Mouse (Mus musculus) hindbrain, embryonic 10.5 days (tissue): Measurements from ENCODE around the gene C130060K24Rik. TPM values are rescaled to one million over a fixed set of nuclear protein-coding genes. Genes with fewer than 3 reads are reported as not detected.

Source experiments
- DNase-seq: peaks from one replicate; pipeline ENCODE4 v3.0.0-alpha.2; 2017; ENCODE audit warnings: low spot score
- H3K27ac ChIP-seq: fragments of 300-500 bp; sonication (generic); 2 replicates; pipeline ENCODE4 v1.5.1; 2016; ENCODE audit warnings: mild to moderate bottlenecking, moderate library complexity
- H3K27me3 ChIP-seq: fragments of 300-500 bp; sonication (generic); 2 replicates; pipeline ENCODE4 v1.6.1; 2016; ENCODE audit warnings: mild to moderate bottlenecking; ENCODE audit not compliant: poor library complexity, insufficient read depth, severe bottlenecking
- H3K36me3 ChIP-seq: fragments of 300-500 bp; sonication (generic); 2 replicates; pipeline ENCODE4 v1.6.1; 2016; ENCODE audit warnings: mild to moderate bottlenecking, moderate library complexity
- H3K4me1 ChIP-seq: fragments of 300-500 bp; sonication (generic); replicated peaks from 2 replicates; pipeline ENCODE4 v1.6.1; 2016; ENCODE audit warnings: mild to moderate bottlenecking
- H3K4me3 ChIP-seq: fragments of 300-500 bp; sonication (generic); 2 replicates; pipeline ENCODE4 v1.5.1; 2016; ENCODE audit warnings: mild to moderate bottlenecking, moderate library complexity
- H3K9me3 ChIP-seq: fragments of 300-500 bp; sonication (generic); 2 replicates; pipeline ENCODE4 v1.6.1; 2016; ENCODE audit warnings: mild to moderate bottlenecking, moderate library complexity
- WGBS: fragments of 180-500 bp; shearing (Covaris S2); methylation state at CpG from one replicate; pipeline ENCODE4 v1.1.7; 2016; 5-methylcytosine and 5-hydroxymethylcytosine counted together
- polyA plus RNA-seq: library from polyadenylated mRNA; unstranded; fragments of >200 nt; fragmentation: Nextera tagmentation; extraction: Ambion mirVana; gene quantifications from 2 replicates; pipeline ENCODE4 v1.2.1, GENCODE M21; 2016

C130060K24Rik gene
- polyA plus RNA-seq, 1 experiment from 2014 or later: 3.2 TPM

GRCm38 (mm10) chr6:65470320-65470719, 89.4 kb downstream of the C130060K24Rik start:
- WGBS: 86% methylated on average over 5 of the region's 5 CpGs
- no peaks in the 10 kb centered on the region for H3K4me1 ChIP-seq
- DNase-seq: no peak

DNA sequence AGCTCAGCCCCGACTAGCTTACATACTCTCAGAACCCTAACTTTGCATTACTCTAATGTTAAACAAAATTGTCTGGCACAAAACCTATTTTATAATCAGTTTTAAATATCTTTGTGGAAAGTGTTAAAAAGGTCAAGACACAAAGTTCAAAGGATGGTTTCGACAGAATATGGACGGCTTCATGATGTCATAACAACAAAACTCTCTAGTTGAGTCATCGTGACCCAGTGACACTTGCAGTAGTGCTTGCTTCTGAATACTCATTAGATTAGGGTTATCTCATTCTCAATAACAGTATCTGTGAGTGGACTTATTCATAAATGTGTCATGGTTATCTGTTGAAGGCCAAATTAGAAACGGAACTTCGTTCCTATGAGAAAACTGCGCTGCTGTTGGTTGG, 91.5 kb downstream of the C130060K24Rik start:
- 94% methylated on average over 7 of the region's 7 CpGs for WGBS
- H3K4me3 ChIP-seq: no peak overlapping the region
- H3K27me3 ChIP-seq: no peaks in the 10 kb centered on the region
- H3K4me1 ChIP-seq: no peaks in the 10 kb centered on the region
- H3K27ac ChIP-seq: no peak overlapping the region
- DNase-seq: no peak
- H3K36me3 ChIP-seq: no peaks in the 10 kb centered on the region
- H3K9me3 ChIP-seq: no peaks in the 10 kb centered on the region

More at GRCm38 (mm10) chr6:65470320-65470719, 89.4 kb downstream of the C130060K24Rik start:
- H3K27ac ChIP-seq: no peak overlapping the region
- H3K9me3 ChIP-seq: no peaks in the 10 kb centered on the region
- H3K4me3 ChIP-seq: no peak overlapping the region
- no peaks in the 10 kb centered on the region for H3K27me3 ChIP-seq
- no peaks in the 10 kb centered on the region for H3K36me3 ChIP-seq

DNA sequence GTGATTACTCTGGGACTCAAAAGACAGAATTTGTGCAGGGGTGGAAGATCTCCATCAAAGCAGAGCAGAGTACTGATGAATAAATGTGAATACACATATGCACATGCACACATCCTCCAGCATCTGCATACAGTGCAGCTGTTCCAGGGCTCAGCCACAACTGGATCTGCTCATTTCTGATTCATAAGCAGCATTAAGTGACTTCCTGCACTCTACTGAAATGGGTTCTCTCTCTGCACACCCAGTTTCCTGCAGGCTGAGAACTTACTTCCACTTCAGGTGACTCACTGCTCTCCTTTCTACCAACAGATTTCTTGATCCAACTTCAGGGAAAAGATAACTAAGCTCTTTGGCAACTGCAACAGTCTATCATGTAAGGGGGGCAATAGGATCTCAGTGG, 117.9 kb downstream of the C130060K24Rik start:
- Histone ChIP-seq H3K27me3 (no peaks in the 10 kb centered on the region), H3K9me3 (no peaks in the 10 kb centered on the region), H3K27ac (no peak overlapping the region), H3K4me1 (no peaks in the 10 kb centered on the region), H3K36me3 (no peaks in the 10 kb centered on the region), H3K4me3 (no peak overlapping the region)
- DNase-seq: no peak

Other genes starting within 250 kb of the C130060K24Rik start
- 7.2 and 10.6 TPM in 2 replicates for gene Hpgds, start 236.2 kb upstream of the C130060K24Rik start, polyA plus RNA-seq
- gene Tnip3, start 144.2 kb downstream of the C130060K24Rik start, polyA plus RNA-seq: not detected in 2 replicates